Mouse (Mus musculus): ENCODE data around the gene Foxj1.

DNA sequence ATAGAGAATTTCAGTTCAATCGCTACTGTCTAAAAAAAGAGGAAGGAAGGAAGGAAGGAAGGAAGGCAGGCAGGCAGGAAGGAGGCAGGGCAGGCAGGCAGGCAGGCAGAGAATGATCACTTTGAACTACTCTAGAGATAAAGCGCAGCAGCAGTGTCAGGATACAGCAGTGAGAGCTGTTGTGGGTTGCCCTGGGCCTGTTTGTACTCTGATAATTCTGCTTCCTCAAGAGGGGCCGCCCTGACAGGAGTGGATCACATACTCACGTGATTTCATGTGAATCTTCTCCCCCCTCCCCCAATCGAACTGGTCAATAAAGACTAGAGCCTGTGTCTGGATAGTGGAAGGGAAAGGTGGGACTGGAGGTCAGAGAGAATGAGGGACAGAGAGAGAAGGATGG lies 34.4 kb upstream of the Foxj1 start:
- TF ChIP-seq POLR2A (IDR thresholded peaks at IDR 0.05; ENCODE audit: borderline replicate concordance, low read depth, low read length): no peak
- TF ChIP-seq CTCF (IDR thresholded peaks at IDR 0.05; ENCODE audit: low read depth, low read length): no peak

Measured in bone marrow macrophage, adult 2 months (primary cell).